Mouse (Mus musculus): ENCODE measurements at regions not wholly inside any gene's neighbourhood (a gene's known extent, or its start where the extent isn't known, plus 50 kb on each side); places are given as distances from the start of the nearest gene placed in this dataset.
A peak's percentile ranks its signal among the peaks of the same experiment; 100 is the strongest.

- DNase-seq = no peak
- Histone ChIP-seq H3K27me3 (replicated peaks; ENCODE audit: control insufficient read depth, insufficient read depth, low read length) (no peaks in the 10 kb centered on the region), H3K4me1 (ENCODE audit: control insufficient read depth, insufficient read depth, low read length) (no peaks in the 10 kb centered on the region), H3K27ac (ENCODE audit: insufficient read depth, low read depth, low read length) (no peak overlapping the region), H3K36me3 (ENCODE audit: control insufficient read depth, insufficient read depth, low read length) (no peaks in the 10 kb centered on the region), H3K4me3 (ENCODE audit: insufficient read depth, low read depth, low read length) (no peak overlapping the region)
- TF ChIP-seq POLR2A (IDR thresholded peaks at IDR 0.05; ENCODE audit: low read depth, low read length) = no peak
- no peak for TF ChIP-seq CTCF (conservative IDR thresholded peaks at IDR 0.05; ENCODE audit: insufficient read depth, insufficient read length, low read depth, low read length)
- 96% methylated on average over 14 of the region's 14 CpGs for WGBS
These were observed 149.7 kb upstream of the Nckap5 start for GRCm38 (mm10) chr1:126980311-126980710.

- no peaks in the 10 kb centered on the region for H3K36me3 ChIP-seq (ENCODE audit: control insufficient read depth, insufficient read depth, low read length)
- H3K27ac ChIP-seq (ENCODE audit: insufficient read depth, low read depth, low read length) = no peak overlapping the region
- no peak for TF ChIP-seq POLR2A (IDR thresholded peaks at IDR 0.05; ENCODE audit: low read depth, low read length)
- TF ChIP-seq CTCF (conservative IDR thresholded peaks at IDR 0.05; ENCODE audit: insufficient read depth, insufficient read length, low read depth, low read length) = no peak
- DNase-seq = no peak
- no peaks in the 10 kb centered on the region for H3K4me1 ChIP-seq (ENCODE audit: control insufficient read depth, insufficient read depth, low read length)
- no peaks in the 10 kb centered on the region for H3K27me3 ChIP-seq (replicated peaks; ENCODE audit: control insufficient read depth, insufficient read depth, low read length)
- no peak overlapping the region for H3K4me3 ChIP-seq (ENCODE audit: insufficient read depth, low read depth, low read length)
- WGBS = 93% methylated on average over 1 of the region's 1 CpGs
These were observed 143.3 kb upstream of the Nckap5 start for GRCm38 (mm10) chr1:126973871-126974270.

DNA sequence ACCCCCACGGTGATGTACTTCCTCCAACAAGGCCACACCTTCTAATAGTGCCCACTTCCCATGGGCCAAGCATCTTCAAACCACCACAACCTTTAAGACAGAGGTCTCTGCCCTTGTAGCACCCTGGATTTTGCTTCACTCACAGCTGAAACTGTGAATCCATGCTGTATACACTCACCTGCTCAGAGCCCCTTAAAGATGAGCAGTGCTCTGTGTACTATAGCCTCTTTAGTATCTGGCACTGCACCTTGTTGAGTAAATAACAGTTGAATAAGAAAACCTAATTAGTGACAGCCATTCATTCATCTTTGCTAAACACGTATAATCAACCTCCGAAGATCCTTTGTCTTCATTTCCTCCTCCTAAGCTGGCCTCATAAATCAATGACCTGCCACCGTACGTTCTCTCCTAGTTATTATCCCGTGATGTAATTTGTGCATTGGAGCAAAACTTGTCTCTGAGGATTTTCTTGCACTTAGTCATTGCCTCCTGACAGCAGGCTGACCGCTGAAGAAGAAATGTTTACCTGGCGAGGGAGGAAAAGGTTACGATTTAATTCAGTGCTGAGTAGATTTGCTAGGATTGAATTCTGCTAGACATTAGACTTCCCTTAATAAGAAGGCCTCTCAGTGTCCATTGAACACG is 141.3 kb upstream of the Nckap5 start:
- Histone ChIP-seq H3K4me1 (ENCODE audit: control insufficient read depth, insufficient read depth, low read length) (no peaks in the 10 kb centered on the region), H3K27me3 (replicated peaks; ENCODE audit: control insufficient read depth, insufficient read depth, low read length) (no peaks in the 10 kb centered on the region), H3K4me3 (ENCODE audit: insufficient read depth, low read depth, low read length) (no peak overlapping the region), H3K36me3 (ENCODE audit: control insufficient read depth, insufficient read depth, low read length) (no peaks in the 10 kb centered on the region), H3K27ac (ENCODE audit: insufficient read depth, low read depth, low read length) (no peak overlapping the region)
- WGBS = 26% methylated on average over 10 of the region's 10 CpGs
- no peak for DNase-seq
- TF ChIP-seq POLR2A (IDR thresholded peaks at IDR 0.05; ENCODE audit: low read depth, low read length) (no peak), CTCF (conservative IDR thresholded peaks at IDR 0.05; ENCODE audit: insufficient read depth, insufficient read length, low read depth, low read length) (no peak)

GRCm38 (mm10) chr1:126971118-126971517 is 140.5 kb upstream of the Nckap5 start:
- H3K4me3 ChIP-seq (ENCODE audit: insufficient read depth, low read depth, low read length) = no peak overlapping the region
- H3K27ac ChIP-seq (ENCODE audit: insufficient read depth, low read depth, low read length) = no peak overlapping the region
- TF ChIP-seq CTCF (conservative IDR thresholded peaks at IDR 0.05; ENCODE audit: insufficient read depth, insufficient read length, low read depth, low read length) (no peak), POLR2A (IDR thresholded peaks at IDR 0.05; ENCODE audit: low read depth, low read length) (no peak)
- DNase-seq = no peak
- WGBS = 88% methylated on average over 1 of the region's 1 CpGs
- H3K4me1 ChIP-seq (ENCODE audit: control insufficient read depth, insufficient read depth, low read length) = no peaks in the 10 kb centered on the region
- H3K27me3 ChIP-seq (replicated peaks; ENCODE audit: control insufficient read depth, insufficient read depth, low read length) = no peaks in the 10 kb centered on the region
- H3K36me3 ChIP-seq (ENCODE audit: control insufficient read depth, insufficient read depth, low read length) = no peaks in the 10 kb centered on the region

- no peaks in the 10 kb centered on the region for H3K36me3 ChIP-seq (ENCODE audit: control insufficient read depth, insufficient read depth, low read length)
- TF ChIP-seq CTCF (conservative IDR thresholded peaks at IDR 0.05; ENCODE audit: insufficient read depth, insufficient read length, low read depth, low read length) = no peak
- no peak for TF ChIP-seq POLR2A (IDR thresholded peaks at IDR 0.05; ENCODE audit: low read depth, low read length)
- H3K4me1 ChIP-seq (ENCODE audit: control insufficient read depth, insufficient read depth, low read length) = no peaks in the 10 kb centered on the region
- H3K4me3 ChIP-seq (ENCODE audit: insufficient read depth, low read depth, low read length) = no peak overlapping the region
- no peak overlapping the region for H3K27ac ChIP-seq (ENCODE audit: insufficient read depth, low read depth, low read length)
- H3K27me3 ChIP-seq (replicated peaks; ENCODE audit: control insufficient read depth, insufficient read depth, low read length) = no peaks in the 10 kb centered on the region
- DNase-seq = peak; percentile 8
These were observed 135.8 kb upstream of the Nckap5 start for GRCm38 (mm10) chr1:126966394-126966793.

DNA sequence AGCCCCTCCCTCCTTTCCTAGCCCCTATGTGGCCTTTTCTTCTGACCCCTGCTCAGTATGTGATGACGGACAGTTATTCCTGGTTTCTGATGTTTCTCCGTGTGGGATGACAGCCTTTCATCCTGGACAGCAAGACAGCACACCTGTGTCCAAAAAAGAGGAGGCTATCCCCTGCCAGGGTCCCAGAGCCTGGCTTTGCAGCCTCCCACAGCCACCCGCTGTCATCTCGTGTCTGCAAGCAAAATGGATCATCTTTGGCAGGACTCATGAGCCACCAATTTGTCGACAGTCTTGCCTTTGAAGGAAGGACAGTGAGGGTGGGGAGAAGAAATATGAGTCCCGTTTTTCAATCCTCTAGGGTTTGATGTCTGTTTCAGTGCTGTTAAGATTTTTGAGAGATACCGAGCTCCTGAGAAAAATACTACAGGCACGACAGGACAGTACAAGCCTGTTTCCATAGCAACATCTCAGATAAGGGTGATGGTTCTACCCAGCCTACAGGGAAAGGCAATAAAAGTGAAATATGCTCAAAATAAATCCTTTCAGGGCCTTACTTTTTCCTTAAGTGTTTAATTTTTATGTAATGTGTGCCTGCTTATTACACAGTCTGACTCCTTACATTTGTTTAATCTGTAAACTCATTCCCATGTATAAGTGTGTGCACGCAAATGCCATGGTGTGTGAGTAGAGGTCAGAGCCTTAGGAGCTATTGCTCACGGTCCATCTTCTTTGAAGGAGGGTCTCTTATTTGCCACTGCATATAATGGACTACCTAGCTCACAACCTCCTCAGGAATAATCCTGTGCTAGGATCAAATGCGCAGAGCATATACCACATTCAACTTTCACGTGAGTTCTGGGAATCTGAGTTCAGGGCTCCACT is 125.5 kb upstream of the Nckap5 start:
- Histone ChIP-seq H3K27me3 (replicated peaks; ENCODE audit: control insufficient read depth, insufficient read depth, low read length) (no peaks in the 10 kb centered on the region), H3K27ac (ENCODE audit: insufficient read depth, low read depth, low read length) (no peak overlapping the region), H3K36me3 (ENCODE audit: control insufficient read depth, insufficient read depth, low read length) (no peaks in the 10 kb centered on the region), H3K4me1 (ENCODE audit: control insufficient read depth, insufficient read depth, low read length) (no peaks in the 10 kb centered on the region), H3K4me3 (ENCODE audit: insufficient read depth, low read depth, low read length) (no peak overlapping the region)
- whole genome bisulfite sequencing = 62% methylated on average over 12 of the region's 12 CpGs
- TF ChIP-seq POLR2A (IDR thresholded peaks at IDR 0.05; ENCODE audit: low read depth, low read length) (no peak), CTCF (conservative IDR thresholded peaks at IDR 0.05; ENCODE audit: insufficient read depth, insufficient read length, low read depth, low read length) (no peak)
- no peak for DNase-seq

DNA sequence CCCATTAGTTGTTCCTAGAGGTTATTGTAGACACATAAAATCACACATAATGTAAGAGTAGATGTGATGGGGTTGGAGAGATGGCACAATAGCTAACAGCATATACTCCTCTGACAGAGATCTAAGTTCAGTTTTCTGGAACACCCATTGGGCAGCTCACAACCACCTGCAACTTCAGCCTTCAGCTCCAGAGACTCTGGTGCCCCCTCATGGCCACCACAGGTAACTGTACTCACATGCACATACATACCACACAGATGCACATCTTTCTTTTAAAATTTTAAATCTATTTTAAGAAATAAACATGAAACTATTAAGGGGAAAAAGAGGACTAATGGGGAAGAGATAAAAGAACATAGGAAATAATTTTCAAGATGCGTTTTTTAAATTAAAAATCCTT is 117.3 kb upstream of the Nckap5 start:
- 88% methylated on average over 1 of the region's 1 CpGs for WGBS
- H3K4me3 ChIP-seq (ENCODE audit: insufficient read depth, low read depth, low read length) = no peak overlapping the region

More for the DNA sequence above, 117.3 kb upstream of the Nckap5 start:
- Histone ChIP-seq H3K27ac (ENCODE audit: insufficient read depth, low read depth, low read length) (no peak overlapping the region), H3K27me3 (replicated peaks; ENCODE audit: control insufficient read depth, insufficient read depth, low read length) (no peaks in the 10 kb centered on the region), H3K36me3 (ENCODE audit: control insufficient read depth, insufficient read depth, low read length) (no peaks in the 10 kb centered on the region), H3K4me1 (ENCODE audit: control insufficient read depth, insufficient read depth, low read length) (no peaks in the 10 kb centered on the region)
- DNase-seq = no peak
- TF ChIP-seq POLR2A (IDR thresholded peaks at IDR 0.05; ENCODE audit: low read depth, low read length) (no peak), CTCF (conservative IDR thresholded peaks at IDR 0.05; ENCODE audit: insufficient read depth, insufficient read length, low read depth, low read length) (no peak)

Data from kidney, adult 2 months (tissue).